Mouse (Mus musculus) embryo, embryonic 10.5 days (tissue): ENCODE results near the gene Rtp3.
A peak's percentile ranks its signal among the peaks of the same experiment; 100 is the strongest.

ENCODE experiments used
- DNase-seq: peaks from one replicate; pipeline ENCODE4 v3.0.0-alpha.2; 2015; ENCODE audit warnings: low spot score

Rtp3 gene

DNA sequence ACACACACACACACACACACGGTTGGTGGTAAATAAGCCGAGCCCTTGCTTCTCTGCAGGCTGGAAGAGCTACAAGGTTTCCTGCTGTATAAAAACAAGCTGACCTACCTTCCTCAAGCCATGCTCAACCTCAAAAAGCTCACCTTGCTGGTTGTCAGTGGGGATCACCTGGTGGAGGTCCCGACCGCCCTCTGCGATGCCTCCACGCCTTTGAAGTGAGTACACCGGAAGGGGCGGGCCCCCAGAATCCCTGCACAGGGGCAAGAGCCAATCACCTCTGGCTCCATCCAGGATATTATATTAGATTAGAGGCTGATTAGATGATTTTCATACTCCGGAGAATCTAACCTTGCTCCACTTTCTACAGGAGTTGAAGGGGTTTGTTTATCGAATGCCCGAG is 11.0 kb downstream of the Rtp3 start:
- DNase-seq: no peak

DNA sequence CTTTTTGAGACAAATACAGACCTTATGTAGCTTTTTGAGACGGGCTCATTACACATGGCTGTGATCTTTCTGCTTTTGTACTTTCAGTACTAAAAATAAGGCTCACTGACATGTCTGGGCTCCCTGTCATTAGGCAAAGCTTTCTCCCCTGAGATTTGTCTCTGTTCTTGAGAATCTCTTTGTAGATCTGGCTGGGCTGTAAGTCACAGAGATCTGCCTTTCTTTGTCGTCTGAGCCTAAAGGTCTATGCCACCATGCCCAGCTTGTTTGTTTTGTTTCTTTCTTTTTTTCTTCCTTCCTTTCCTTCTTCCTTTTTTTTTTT is 24.5 kb downstream of the Rtp3 start:
- no peak for DNase-seq

GRCm38 (mm10) chr9:110965062-110965909 is 25.1 kb downstream of the Rtp3 start:
- DNase-seq: no peak

DNA sequence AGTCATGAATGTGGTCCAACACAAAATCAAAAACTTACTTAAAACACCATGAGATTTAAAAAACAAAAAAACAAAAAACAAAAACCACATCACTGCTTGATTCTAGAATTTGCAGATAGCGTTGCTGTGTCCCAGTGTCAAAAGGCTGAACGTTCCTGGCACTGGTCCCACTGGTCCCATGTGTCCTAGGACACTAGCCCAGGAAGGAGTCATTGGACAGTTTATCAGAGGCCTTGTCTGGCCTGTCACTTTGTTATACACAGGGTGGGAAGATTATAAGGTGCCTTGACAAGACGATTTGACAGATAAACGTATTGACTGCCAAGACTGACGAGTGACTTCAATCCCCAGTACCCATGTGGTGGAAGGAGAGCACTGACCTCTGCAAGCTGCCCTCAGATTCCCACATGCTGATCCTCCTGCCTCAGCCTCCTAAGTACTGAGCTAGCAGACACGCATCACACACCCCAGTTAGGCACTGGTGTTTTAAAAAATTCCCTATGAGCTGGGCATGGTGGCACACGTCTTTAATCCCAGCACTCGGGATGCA is 26.7 kb downstream of the Rtp3 start:
- DNase-seq: no peak

DNA sequence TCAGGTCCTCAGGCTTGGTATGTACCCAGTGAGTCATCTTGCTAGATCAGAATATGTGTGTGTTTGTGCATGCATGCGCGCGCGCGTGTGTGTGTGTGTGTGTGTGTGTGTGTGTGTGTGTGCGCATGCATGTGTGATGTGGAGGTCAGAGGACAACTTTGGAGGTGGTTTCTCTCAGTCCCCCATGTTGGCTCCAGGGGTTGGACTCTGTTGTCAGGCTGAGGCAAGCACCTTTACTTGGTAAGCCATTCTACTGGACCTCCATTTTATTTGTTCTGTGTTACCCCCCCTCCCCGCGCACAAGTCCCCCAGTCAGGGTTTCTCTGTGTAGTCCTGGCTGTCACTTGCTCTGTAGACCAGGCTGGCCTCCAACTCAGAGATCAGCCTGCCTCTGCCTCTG is 29.0 kb downstream of the Rtp3 start:
- DNase-seq: no peak

DNA sequence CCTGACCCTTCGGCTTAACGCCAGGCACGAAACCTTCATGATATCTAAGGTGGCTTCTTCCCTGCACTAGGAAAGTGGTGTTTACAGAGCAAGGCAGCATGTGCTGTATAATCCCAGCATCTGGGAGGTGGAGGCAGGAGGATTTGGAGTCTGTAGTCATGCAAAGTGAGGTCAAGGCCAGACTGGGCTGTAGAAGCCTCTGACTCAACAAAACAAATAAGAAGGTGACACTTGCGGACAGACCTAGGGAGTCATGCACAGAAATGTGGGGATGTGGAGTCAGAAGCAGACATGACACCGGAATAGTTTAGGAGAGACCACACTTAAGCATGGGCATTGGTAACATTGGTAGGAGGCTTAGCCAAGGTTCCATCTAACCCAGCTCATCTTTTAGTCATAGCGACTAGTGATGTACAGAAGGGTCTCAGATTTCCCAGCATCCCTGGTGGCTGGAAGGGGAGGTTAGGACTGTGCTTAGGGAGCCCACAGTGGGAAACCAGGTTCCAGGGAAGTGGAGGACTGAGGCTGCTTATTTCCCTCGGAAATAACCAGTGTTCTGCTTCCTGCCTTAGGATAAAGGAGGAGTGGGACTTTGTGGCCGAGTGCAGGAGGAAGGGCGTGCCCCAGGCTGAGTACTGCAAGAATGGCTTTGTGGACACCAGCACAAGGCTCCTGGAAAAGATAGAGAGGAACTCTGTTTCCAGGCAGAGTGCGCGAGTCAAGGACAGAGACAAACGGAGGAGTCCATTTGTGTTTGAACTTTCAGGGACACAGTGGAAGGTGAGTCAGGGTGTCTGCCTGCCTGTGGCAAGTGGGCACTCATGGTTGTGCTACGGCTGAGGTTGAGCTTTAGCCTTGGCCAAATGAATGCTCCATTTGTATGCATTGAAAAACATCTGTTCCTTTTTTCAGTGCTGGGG is 29.9 kb downstream of the Rtp3 start:
- no peak for DNase-seq

DNA sequence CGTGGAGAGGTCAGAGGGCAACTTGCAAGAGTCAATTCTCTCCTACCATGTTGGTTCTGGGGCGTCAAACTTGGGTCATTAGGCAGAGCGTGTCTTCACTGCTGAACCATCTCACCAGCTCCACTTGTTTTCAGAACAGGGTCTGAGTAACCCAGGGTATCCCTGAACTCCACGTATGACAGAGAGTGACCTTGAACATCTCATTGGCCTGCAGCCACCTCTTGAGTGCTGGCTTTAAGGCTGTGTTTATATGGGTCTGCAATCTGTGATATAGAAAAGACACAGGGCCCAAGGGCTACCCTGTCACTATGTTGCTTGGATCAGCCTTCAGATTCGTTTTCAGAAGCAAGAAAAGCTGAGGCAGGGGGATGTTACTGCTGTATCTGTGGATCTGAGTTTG is 30.7 kb downstream of the Rtp3 start:
- no peak for DNase-seq

- DNase-seq: no peak
Observed at GRCm38 (mm10) chr9:110955962-110956361, 34.4 kb downstream of the Rtp3 start.

GRCm38 (mm10) chr9:110954681-110955445 is 35.5 kb downstream of the Rtp3 start:
- DNase-seq: no peak

GRCm38 (mm10) chr9:110953550-110954461 is 36.6 kb downstream of the Rtp3 start:
- DNase-seq: peak; percentile 89

- DNase-seq: no peak
Observed at GRCm38 (mm10) chr9:110952931-110953549, 37.3 kb downstream of the Rtp3 start.

GRCm38 (mm10) chr9:110952398-110952797 is 38.0 kb downstream of the Rtp3 start:
- no peak for DNase-seq

DNA sequence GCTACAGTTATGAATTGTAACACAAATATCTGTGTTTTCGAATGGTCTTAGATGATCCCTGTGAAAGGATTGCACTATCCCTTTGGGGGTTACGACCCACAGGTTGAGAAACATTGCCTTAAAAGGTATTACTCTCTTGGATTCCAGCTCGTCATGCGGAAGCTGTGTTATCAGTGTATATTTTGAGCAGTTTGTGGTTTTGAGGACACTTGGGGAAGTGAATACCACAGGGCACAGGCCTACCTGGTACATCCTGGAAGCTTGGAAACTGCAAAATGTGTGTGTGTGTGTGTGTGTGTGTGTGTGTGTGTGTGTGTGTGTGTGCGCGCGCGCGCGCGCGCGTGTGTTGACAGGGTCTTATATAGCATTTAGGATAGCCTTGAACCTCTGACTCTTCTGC is 38.5 kb downstream of the Rtp3 start:
- DNase-seq: no peak

GRCm38 (mm10) chr9:110951397-110951796 is 39.0 kb downstream of the Rtp3 start, which contains the start of gene Lrrc2:
Lrrc2 (plus strand) TSS chr9:110951545.
- DNase-seq: no peak

DNA sequence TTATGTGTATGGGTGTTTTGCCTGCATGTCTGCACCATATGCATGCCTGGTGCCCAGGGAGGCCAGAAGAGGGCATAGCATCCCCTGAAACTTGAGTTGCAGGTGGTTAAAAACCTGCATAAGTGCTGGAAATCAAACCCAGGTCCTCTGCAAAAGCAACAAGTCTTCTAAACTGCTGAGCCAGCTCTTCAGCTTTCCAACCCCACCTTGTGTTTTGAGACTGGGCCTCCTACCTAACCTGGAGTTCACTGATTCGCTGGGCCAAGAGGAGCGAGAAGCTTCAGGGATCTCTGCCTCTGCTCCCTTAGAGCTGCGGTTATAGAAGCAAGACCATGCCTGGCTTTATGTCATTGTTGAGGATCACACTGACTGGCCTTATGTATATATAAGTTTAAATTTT is 40.3 kb downstream of the Rtp3 start:
- no peak for DNase-seq

GRCm38 (mm10) chr9:110948813-110949310 is 41.5 kb downstream of the Rtp3 start:
- DNase-seq: no peak

- no peak for DNase-seq
Observed at GRCm38 (mm10) chr9:110947900-110948299, 42.5 kb downstream of the Rtp3 start.

GRCm38 (mm10) chr9:110947261-110947661 is 43.1 kb downstream of the Rtp3 start:
- peak; percentile 57 for DNase-seq

- DNase-seq: peak; percentile 50
Observed at GRCm38 (mm10) chr9:110946548-110947044, 43.8 kb downstream of the Rtp3 start.

DNA sequence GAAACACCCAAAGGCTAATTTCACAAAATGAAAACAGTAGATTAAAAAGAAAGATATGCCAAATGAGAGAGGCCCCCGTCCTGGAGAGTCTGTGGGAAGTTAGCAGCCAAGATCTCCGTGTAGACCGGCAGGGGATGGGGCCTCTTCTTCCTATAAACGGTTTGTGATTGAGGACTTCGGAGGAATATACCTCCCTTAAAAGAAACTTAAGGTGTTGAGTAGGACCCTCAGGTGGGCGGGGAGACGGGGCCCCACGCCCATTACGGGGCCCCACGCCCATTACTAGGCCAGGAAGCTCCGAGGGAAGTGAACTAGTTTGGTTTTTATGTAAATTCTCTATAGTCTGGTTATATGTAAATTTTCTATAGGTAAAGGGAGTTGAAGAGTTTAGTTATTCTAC is 44.5 kb downstream of the Rtp3 start, which contains the start of gene Tdgf1:
Gene Tdgf1, minus strand, starts transcription at position 233 of the 400 bp plus-strand sequence.
- peak; percentile 14 for DNase-seq
